ENCODE assay signal across 32 mouse cellular contexts in the genomic region with DNA sequence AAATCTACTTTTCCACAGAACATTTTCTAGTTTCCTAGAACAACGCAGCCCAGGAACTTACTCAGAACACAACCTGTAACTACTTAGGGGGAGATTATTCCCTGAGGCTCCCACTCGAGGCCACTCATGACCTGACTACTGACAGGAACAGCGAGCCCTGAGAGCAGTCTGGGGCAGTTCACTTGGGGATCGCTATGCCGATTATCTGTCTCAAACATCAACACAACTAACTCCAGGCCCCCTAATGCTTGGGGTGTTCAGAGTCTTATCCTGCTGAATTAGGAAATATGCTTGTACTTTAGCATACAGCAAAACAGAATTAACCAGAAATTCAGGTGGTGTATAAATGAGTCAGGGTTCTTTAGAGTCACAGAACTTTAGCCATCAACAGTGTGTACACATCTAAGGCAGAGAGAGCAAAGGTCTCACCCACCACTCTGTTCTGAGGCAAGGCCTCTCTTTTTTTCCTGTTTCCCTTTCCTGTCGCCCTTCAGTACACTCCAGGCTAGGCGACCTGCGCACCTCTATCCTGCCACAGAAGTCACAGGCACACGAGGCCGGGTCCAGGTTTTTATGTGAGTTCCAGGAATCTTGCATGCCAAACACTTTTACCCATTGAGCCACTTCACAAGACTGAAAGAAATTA. TPM values are rescaled to one million over a fixed set of nuclear protein-coding genes. Genes with fewer than 3 reads are reported as not detected.
DNase-seq lines count a peak whose midpoint lies in the region; ATAC-seq and TF ChIP-seq lines count a peak whose summit lies in the region.
"Had no signal": no experiment of that assay in that cellular context is flagged by ENCODE, and none has a peak within 500 bp of the region (broad histone marks: within the 10 kb centered on the region; RNA-seq: fewer than 3 reads in every experiment).

No protein-coding gene starts in this region.

- peak overlapping the region; percentile 38; the same call in 1 of the 2 replicates for H3K9ac ChIP-seq in kidney, postnatal 0 days (ENCODE audit: low read depth, low read length)
- H3K9ac ChIP-seq in intestine, embryonic 16.5 days (ENCODE audit: low read depth, low read length) = no peak overlapping the region
- no peak overlapping the region for H3K9ac ChIP-seq in liver, embryonic 14.5 days (replicated peaks)
- H3K9ac ChIP-seq in stomach, postnatal 0 days (ENCODE audit: low read length) = no peak overlapping the region
- H3K9ac ChIP-seq: heart, embryonic 13.5 days; kidney, embryonic 15.5 days; limb, embryonic 12.5 days; lung, embryonic 14.5 days; midbrain, embryonic 15.5 days; neural tube, embryonic 15.5 days had no signal

- no peak for TF ChIP-seq CTCF in kidney, postnatal 0 days (IDR thresholded peaks at IDR 0.05; ENCODE audit: low read depth)
- no peak for TF ChIP-seq CTCF in liver, embryonic 14.5 days (IDR thresholded peaks at IDR 0.05; ENCODE audit: low read depth)
- TF ChIP-seq CTCF in stomach, postnatal 0 days (IDR thresholded peaks at IDR 0.05; ENCODE audit: low read depth) = no peak

- H3K4me3 ChIP-seq in kidney, postnatal 0 days (replicated peaks; ENCODE audit: low read depth, low read length) = no peak overlapping the region
- H3K4me3 ChIP-seq in intestine, embryonic 16.5 days (ENCODE audit: low read length) = no peak overlapping the region
- H3K4me3 ChIP-seq in liver, embryonic 14.5 days (ENCODE audit: insufficient read depth in 1 of 2, low read depth in 2 of 2, low read length in 2 of 2) = no peak overlapping the region
- H3K4me3 ChIP-seq in stomach, postnatal 0 days (ENCODE audit: low read depth, low read length) = no peak overlapping the region
- H3K4me3 ChIP-seq: erythroblast, embryonic 14.5 days; gastrocnemius, adult 2 months; heart, embryonic 13.5 days; kidney, embryonic 15.5 days; limb, embryonic 12.5 days; midbrain, embryonic 10.5 days; midbrain, embryonic 15.5 days; neural tube, embryonic 15.5 days had no signal

- H3K4me2 ChIP-seq in kidney, postnatal 0 days (ENCODE audit: low read length) = no peak overlapping the region
- no peak overlapping the region for H3K4me2 ChIP-seq in intestine, embryonic 16.5 days (ENCODE audit: low read depth, low read length)
- no peak overlapping the region for H3K4me2 ChIP-seq in liver, embryonic 14.5 days (ENCODE audit: low read depth)
- H3K4me2 ChIP-seq in stomach, postnatal 0 days (replicated peaks; ENCODE audit: low read depth) = no peak overlapping the region
- H3K4me2 ChIP-seq: heart, embryonic 13.5 days; kidney, embryonic 15.5 days; limb, embryonic 12.5 days; lung, embryonic 14.5 days; midbrain, embryonic 15.5 days; neural tube, embryonic 15.5 days had no signal

- no peaks in the 10 kb centered on the region for H3K9me3 ChIP-seq in kidney, postnatal 0 days (replicated peaks; ENCODE audit: low read length)
- H3K9me3 ChIP-seq in intestine, embryonic 16.5 days (ENCODE audit: control insufficient read depth, low read length) = no peaks in the 10 kb centered on the region
- no peaks in the 10 kb centered on the region for H3K9me3 ChIP-seq in liver, embryonic 14.5 days (ENCODE audit: control insufficient read depth, low read length)
- no peaks in the 10 kb centered on the region for H3K9me3 ChIP-seq in stomach, postnatal 0 days (ENCODE audit: control insufficient read depth, low read length)
- H3K9me3 ChIP-seq: heart, embryonic 13.5 days; kidney, embryonic 15.5 days; limb, embryonic 12.5 days; midbrain, embryonic 10.5 days; midbrain, embryonic 15.5 days; neural tube, embryonic 15.5 days had no signal

- H3K27me3 ChIP-seq in kidney, postnatal 0 days (ENCODE audit: insufficient read depth, low read length) = no peaks in the 10 kb centered on the region
- no peaks in the 10 kb centered on the region for H3K27me3 ChIP-seq in intestine, embryonic 16.5 days (replicated peaks; ENCODE audit: control insufficient read depth, insufficient read depth, low read length)
- H3K27me3 ChIP-seq in liver, embryonic 14.5 days (ENCODE audit: control insufficient read depth, insufficient read depth, low read length) = no peaks in the 10 kb centered on the region
- no peaks in the 10 kb centered on the region for H3K27me3 ChIP-seq in stomach, postnatal 0 days (ENCODE audit: control insufficient read depth, insufficient read depth, low read length)
- H3K27me3 ChIP-seq: heart, embryonic 13.5 days; kidney, embryonic 15.5 days; limb, embryonic 12.5 days; midbrain, embryonic 15.5 days; neural tube, embryonic 15.5 days had no signal

- H3K4me1 ChIP-seq in kidney, postnatal 0 days (replicated peaks; ENCODE audit: insufficient read depth, low read length) = no peaks in the 10 kb centered on the region
- H3K4me1 ChIP-seq in intestine, embryonic 16.5 days (ENCODE audit: control insufficient read depth, insufficient read depth, low read length) = peaks cover 6% of the 10 kb centered on the region; the same call in 1 of the 2 replicates
- peaks cover 0 to 8% of the 10 kb centered on the region in 2 experiments; a peak in 1 of 4 replicates for H3K4me1 ChIP-seq in liver, embryonic 14.5 days (replicated peaks; ENCODE audit: control insufficient read depth in 2 of 2, insufficient read depth in 2 of 2, low read length in 1 of 2)
- no peaks in the 10 kb centered on the region for H3K4me1 ChIP-seq in stomach, postnatal 0 days (replicated peaks; ENCODE audit: control insufficient read depth, insufficient read depth)
- H3K4me1 ChIP-seq: kidney, embryonic 15.5 days; limb, embryonic 12.5 days; midbrain, embryonic 15.5 days; neural tube, embryonic 15.5 days had no signal

- TF ChIP-seq EP300 in liver, embryonic 14.5 days (IDR thresholded peaks at IDR 0.05; ENCODE audit: low read depth) = no peak
- no peak for TF ChIP-seq EP300 in stomach, postnatal 0 days (optimal IDR thresholded peaks at IDR 0.05)

- no peak for DNase-seq in kidney, postnatal 0 days (ENCODE audit: low spot score)
- no peak for DNase-seq in kidney, postnatal 14 days
- DNase-seq in liver, embryonic 14.5 days (ENCODE audit: low read depth in 3 of 3, low spot score in 3 of 3) = no peak
- DNase-seq in stomach, postnatal 0 days (ENCODE audit: low spot score) = no peak
- no peak for DNase-seq in layer of hippocampus, postnatal 14 days (ENCODE audit: low spot score in 2 of 2)
- DNase-seq in lung, postnatal 4 days = no peak
- no peak for DNase-seq in cerebellum, postnatal 10 days
- DNase-seq: adrenal gland, postnatal 25 days; cerebellum, adult 11-12 months; cerebellum, postnatal 14 days; gastrocnemius, adult 2 months; gastrocnemius, postnatal 36 days; heart, adult 18-20 months; heart, postnatal 10 days; kidney, postnatal 4 days; layer of hippocampus, postnatal 36 days; lung, embryonic 14.5 days; lung, postnatal 14 days; spleen, adult 18-20 months; thymus, adult 2 months; thymus, postnatal 4 days had no signal

- no peak for ATAC-seq in kidney, postnatal 0 days (replicated peaks; ENCODE audit: low FRiP score, low read depth)
- peak; percentile 87 for ATAC-seq in intestine, embryonic 16.5 days
- peak; percentile 65 for ATAC-seq in liver, embryonic 14.5 days (ENCODE audit: insufficient read depth)
- ATAC-seq in stomach, postnatal 0 days (ENCODE audit: low FRiP score, low TSS enrichment) = peak; percentile 76
- ATAC-seq: CD4-positive, CD25-positive, alpha-beta regulatory T cell, adult 4 months; forebrain, embryonic 16.5 days; hindbrain, embryonic 16.5 days; midbrain, embryonic 15.5 days had no signal

- WGBS in kidney, postnatal 0 days = 46% methylated on average over 10 of the region's 10 CpGs
- 55% methylated on average over 10 of the region's 10 CpGs for WGBS in intestine, embryonic 16.5 days
- WGBS in liver, embryonic 14.5 days (ENCODE audit: insufficient replicate concordance) = 34% methylated on average over 10 of the region's 10 CpGs
- WGBS in stomach, postnatal 0 days = 51% methylated on average over 10 of the region's 10 CpGs

- no peak overlapping the region for H3K27ac ChIP-seq in kidney, postnatal 0 days
- H3K27ac ChIP-seq in intestine, embryonic 16.5 days (ENCODE audit: low read length) = no peak overlapping the region
- H3K27ac ChIP-seq in liver, embryonic 14.5 days = 0 out of 2 replicates have a peak overlapping the region, but pooled peaks have one; percentile 12
- H3K27ac ChIP-seq in stomach, postnatal 0 days (replicated peaks) = no peak overlapping the region; the same call in 1 of the 2 replicates
- H3K27ac ChIP-seq: gastrocnemius, adult 2 months; heart, embryonic 13.5 days; kidney, embryonic 15.5 days; limb, embryonic 12.5 days; midbrain, embryonic 10.5 days; midbrain, embryonic 15.5 days; neural tube, embryonic 15.5 days had no signal

- H3K36me3 ChIP-seq in kidney, postnatal 0 days (ENCODE audit: insufficient read depth, low read length) = no peaks in the 10 kb centered on the region
- no peaks in the 10 kb centered on the region for H3K36me3 ChIP-seq in intestine, embryonic 16.5 days (ENCODE audit: control insufficient read depth, insufficient read depth, low read length)
- no peaks in the 10 kb centered on the region for H3K36me3 ChIP-seq in liver, embryonic 14.5 days (replicated peaks; ENCODE audit: control insufficient read depth, insufficient read depth, low read depth)
- H3K36me3 ChIP-seq in stomach, postnatal 0 days (ENCODE audit: control insufficient read depth, insufficient read depth, low read length) = no peaks in the 10 kb centered on the region
- H3K36me3 ChIP-seq: heart, embryonic 13.5 days; kidney, embryonic 15.5 days; midbrain, embryonic 10.5 days; midbrain, embryonic 15.5 days; neural tube, embryonic 15.5 days had no signal

RNA-seq across cellular contexts. Expression of gene Rnf38, which starts 16.7 kb away (rescaled TPM):
- polyA plus RNA-seq in kidney, postnatal 0 days (2015; fragmentation: Nextera tagmentation; extraction: Ambion mirVana) = 13.6 and 14.0 TPM in 2 replicates
- 10.3 and 11.4 TPM in 2 replicates for polyA plus RNA-seq in intestine, embryonic 16.5 days (2015; fragmentation: Nextera tagmentation; extraction: Ambion mirVana)
- 24.7 and 26.2 TPM in 2 replicates for polyA plus RNA-seq in liver, embryonic 14.5 days (2012; rRNA removed)
- 14.0 and 15.4 TPM in 2 replicates for polyA plus RNA-seq in liver, embryonic 14.5 days (2014; fragmentation: Nextera tagmentation; extraction: Ambion mirVana)
- polyA plus RNA-seq in stomach, postnatal 0 days (2015; fragmentation: Nextera tagmentation; extraction: Ambion mirVana) = 6.3 and 7.9 TPM in 2 replicates
- 10 to 100 TPM; 58.5 to 63.4 TPM for total RNA-seq in layer of hippocampus, postnatal 14 days (2021)
